Mouse (Mus musculus) c-Kit-positive CD71-negative TER-119-negative erythroid progenitor cells, embryonic 14.5 days (primary cell): Measurements from ENCODE around the gene Tpp1.

Source experiments
- DNase-seq: peaks from one replicate; pipeline ENCODE4 v3.0.0-alpha.2; 2013; ENCODE audit warnings: low read depth

Tpp1 gene

DNA sequence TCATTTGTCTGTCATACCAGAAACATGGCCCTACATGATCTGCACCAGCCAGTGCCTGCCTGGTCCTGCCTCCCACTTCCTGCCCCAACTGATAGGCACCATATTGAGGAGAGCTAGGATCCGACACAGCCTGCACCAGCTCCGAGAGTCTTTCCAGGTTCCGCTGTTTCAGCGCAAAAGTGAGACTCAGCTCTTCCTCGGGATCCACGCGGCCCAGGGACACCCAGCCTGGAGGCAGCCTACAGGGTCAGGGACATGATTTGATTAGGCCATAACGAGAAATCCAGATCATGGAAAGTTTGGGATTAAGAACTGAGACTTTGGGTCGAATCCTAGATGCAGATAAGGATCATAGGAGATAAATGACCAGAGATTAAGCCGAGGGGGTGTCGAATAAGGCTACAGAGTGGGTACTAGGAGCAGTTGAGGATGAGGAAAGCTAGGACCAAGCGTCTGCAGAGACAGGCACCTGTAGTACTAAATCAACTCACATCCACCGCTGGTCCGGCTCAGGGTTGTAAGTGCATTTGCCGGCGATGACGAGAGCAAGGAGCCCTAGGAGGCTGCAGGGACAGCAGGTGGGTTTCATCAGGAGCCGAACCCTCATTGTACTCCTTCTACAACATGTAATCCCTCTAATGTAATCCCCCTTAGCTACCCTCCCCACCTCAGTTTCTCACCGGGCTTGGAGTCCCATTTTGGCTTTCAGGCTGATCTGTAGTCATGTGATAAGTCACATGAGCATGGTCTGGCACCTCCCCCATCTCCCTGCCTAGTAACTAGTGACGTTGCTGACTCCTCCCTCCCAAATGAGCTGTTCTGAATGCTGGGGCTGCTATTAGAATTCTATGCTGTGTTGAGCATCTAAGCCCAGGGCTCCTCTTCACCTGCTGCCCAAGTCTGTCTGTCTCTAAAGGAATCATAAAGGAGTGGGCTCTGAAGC lies at the start of gene Tpp1:
TSS of gene Tpp1 (minus strand) at position 745 of the 943 bp plus-strand sequence.
- peak; percentile 89 for DNase-seq

DNA sequence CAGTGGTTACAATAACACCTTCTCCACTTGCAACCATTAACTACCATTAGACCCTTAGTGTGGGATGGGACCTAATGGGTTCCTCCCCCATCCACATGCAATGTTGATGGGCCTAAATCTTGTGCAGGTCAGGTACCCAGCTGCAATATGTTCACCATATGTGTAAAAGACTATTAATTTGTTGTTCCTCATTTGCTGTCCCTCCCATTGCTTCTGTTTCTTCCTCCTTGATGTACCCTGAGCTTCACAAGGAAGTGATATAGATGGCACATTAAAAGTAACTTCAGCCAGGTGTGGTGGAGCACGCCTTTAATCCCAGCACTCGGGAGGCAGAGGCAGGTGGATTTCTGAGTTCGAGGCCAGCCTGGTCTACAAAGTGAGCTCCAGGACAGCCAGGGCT lies 44.9 kb upstream of the Tpp1 start:
- no peak for DNase-seq

DNA sequence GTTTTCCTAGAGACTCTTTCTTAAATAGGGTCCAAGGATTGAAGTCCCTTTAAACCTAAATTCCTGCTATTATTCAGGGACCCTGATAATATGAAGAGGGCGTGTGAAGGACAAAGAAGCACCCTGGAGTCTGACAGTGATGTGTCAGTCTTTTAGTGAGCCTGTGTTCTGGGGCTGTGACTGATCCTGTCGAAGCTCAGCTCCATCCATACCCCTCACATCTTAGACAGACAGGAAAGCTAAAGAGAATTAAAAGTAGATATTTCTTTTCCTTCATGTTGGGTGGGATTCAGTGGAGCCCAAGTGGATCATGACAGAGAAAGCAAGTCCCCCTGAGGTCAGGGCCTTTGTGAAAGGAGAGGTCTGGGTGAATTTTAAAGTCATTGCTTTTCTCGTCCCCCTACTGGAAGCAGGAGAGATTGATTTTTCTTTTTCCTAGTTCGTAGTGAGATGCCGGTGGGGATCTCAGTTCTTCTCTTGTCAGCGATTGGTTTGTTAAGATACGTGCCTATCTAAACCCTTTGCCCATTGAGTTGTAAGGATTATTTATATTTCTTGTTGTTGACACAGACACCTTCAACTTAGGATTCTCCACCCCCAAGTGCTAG lies 43.8 kb upstream of the Tpp1 start:
- DNase-seq: no peak

DNA sequence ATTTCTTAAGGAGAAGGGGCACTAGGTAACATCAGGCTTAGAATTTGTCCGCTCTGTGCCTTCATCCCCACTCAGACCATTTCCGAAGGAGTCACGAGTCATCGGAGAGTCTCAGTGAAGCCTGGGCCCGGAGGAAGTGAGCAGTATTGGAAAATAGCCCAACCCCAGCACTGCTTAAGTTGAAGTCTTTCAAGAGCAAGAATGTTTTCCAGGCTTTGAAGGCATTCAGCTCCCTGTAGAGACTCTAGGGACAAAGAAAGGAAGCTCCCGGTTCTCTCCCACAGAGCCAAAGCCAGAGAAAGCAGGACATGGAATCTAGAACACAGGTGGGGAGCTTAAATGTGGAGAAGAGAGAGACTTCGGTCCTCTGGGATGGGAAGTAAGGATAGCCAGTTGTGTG lies 41.7 kb upstream of the Tpp1 start:
- DNase-seq: no peak

DNA sequence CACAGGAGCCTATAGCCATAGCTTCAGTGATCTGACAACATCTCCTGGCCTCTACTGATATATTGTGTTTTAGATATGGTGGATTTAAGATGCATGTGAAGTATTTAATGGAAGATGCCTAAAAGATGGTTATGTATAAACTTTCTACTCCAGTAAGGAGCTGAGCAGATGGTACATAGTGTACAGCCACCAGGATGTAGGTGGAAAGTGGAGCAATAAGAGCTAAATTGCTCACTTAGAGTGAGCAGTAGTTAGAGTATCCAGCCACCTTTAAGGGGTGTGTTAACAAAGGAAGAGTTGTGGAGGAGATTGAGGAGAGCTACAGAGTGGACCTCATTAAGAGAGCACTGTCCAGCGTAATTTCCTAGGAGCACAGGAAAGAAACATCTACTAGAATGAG lies 39.1 kb upstream of the Tpp1 start:
- no peak for DNase-seq

DNA sequence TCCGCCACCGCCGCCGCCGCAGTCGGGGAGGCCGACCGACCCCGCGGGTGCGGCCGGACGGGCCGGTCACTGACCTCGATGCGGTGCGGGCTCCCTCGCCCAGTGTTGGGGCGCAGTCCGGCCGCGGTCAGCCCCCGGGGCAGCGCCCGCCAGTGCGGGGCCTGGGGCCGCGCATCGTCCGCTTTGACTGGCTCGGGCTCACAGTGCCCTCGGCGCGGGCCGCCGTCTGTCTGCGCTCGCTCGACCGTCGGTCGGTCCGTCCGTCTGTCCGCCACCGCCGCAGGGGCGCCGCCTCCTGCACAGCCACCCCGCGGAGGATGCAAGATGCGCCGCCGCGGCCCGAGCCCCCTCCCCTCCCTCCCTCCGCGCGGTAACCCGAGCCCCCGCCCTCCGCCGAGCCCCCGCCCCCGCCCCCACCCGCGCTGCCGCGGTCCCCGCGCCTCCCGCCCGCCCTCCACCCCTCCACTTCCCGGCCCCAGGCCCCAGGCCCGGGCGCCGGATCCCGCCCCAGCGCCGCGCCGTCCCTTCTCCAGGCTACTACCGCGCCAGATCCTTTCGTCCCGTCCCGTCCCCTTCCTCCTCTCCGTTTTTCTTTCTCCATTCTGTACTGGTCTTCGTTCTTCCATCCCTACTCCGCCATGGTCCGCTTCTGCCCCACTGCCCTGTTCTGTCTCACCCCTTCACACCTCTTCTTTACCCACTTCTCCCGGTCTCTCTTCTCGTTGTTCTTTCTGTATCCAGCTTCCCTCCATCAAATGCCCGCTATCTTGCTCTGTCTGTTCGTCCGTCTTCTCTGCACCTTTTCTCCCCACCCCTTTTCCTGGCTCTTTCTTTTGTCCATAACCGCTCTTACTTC lies 35.5 kb upstream of the Tpp1 start, which contains the start of gene Dchs1:
TSS of gene Dchs1 (minus strand) at position 370 of the 856 bp plus-strand sequence.
- DNase-seq: no peak

DNA sequence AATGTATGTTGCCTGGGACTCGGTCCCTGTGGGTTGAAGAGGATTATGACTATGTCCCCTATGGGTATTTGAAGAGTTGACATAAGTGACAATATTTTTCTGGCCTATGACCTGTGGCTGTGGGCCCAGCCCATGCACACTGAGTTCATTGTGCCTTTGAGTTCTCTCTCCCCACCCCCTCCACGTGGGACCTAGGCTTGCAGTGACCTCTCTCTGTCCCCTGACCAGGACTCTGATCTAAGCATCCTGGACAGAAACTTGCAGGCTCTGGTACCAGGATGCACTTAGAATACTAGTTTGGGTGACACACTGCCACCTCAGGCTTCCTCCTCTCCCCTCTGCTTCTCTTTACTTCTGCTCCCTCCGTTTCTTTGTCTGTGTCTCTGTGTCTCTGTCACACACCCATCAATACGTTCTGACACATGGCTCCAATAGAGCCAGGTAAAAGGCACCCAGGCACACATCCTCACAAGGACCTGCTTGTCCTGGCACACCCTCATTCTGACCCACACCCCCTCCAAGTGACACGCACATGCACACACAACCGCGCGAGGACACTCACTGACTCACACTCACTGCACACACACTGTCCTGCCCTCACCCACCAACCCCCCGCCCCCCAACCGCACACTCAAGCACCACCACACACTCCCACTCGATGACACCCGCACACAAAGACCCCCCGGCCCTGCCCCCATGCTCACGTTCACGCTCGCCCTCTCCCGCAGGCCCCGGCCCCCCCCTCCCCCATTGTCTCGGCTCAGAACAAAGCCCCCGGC lies 34.7 kb upstream of the Tpp1 start:
- no peak for DNase-seq

DNA sequence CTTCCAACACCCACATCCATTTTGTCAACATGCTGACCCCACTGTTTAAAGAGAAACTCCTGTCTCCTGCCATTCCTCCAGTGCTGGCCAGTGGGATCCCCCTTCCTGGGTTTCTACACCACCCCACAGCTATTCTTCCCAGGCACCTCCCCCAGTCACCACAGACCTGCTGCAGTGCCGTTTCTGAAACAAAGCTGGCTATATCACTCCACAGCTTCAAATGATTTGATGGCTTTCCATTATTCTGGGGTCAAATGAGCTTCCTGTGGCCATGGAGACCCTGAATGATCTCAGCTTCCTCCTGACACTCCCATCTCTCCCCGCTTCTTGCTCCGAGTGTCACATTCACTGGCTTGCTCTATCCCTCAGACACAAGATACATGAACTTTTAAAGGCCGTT lies 32.5 kb upstream of the Tpp1 start:
- DNase-seq: no peak

DNA sequence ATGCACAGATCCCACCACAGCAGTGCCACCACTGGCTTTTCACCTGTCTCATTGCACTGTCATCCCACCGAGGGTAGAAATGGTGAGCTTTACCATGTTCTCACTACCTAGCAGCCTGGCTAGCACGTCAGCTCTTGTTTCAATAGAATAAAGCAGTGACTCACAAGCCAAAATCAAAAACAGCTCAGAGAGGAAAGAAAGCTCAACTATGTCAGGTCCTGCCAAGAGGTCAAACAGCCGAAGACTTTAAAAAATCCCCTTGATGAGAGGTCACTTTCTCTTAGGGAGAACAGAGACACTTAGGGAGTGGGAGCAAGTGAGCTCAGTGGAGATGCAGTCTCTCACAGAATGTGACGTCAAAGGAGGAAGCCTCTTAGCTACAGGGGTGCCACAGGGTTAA lies 31.8 kb upstream of the Tpp1 start:
- DNase-seq: no peak

DNA sequence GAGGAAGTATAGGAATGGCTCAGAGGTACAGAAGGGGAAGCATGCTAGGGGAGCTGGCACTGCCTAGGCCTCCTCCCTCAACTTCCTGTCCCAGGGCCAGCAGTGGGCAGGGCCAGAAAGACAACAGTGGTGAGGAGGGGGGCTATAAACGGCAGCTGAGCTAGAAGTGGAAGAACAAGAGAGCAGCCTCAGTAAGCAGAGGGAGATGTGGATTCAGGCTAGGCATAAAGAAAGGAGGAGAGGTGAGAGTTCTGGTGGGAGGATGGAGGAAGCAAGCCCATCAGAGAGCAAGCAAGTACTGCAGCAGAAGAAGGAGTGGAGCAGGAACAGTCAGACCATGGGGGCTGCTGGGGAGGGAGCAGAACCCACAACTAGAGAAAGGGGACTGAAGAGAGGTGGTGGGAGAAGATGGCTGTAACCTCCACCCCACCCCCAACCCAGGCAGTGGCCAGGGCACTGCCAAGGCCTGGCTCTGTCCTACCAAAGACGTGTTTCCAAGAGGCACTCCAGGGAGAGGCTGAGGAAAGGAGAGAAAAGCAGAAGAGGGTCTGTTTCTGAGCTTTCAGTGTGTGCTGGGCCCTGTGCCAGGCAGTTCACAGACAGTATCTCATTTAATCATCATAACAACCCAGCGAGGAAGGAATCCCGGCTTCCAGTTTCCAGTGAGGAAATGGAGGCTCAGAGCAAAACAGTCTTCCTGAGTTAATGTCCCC lies 26.7 kb upstream of the Tpp1 start:
- DNase-seq: no peak

DNA sequence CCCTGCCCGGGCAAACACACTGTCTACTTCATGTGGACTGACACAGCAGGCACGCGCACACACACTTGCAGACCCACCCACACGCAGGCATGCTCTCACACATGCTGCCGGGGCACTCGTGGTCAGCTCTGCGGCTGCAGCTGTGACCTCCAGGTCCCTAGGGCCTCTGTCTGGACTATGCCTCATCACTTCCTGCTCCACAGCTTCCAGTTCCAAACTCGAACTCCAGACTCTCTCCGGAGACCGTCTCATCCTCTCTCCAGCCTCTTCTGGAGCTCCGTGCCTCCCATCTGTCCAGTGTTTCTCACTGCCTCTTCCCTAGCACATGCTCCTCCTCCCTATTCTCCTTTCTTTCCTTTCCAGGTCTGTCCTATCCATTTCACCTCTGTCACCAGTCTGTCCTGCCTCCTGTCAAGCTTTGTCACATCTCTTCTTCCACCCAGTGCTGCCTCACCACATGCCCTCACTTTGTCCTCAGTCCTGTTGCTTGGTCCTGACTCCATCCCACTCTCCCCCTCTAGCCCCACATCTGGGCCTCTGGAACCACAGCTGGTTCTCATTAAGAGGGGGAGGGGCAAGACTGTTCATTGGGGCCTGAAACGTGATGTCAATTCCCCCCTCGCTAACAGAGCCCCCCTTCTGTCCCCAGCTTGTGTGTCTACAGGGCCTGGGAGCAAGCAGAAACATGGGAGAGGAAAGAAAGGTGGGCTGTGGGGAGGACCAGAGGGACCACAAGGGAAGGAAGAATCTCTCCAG lies 25.9 kb upstream of the Tpp1 start:
- DNase-seq: no peak

DNA sequence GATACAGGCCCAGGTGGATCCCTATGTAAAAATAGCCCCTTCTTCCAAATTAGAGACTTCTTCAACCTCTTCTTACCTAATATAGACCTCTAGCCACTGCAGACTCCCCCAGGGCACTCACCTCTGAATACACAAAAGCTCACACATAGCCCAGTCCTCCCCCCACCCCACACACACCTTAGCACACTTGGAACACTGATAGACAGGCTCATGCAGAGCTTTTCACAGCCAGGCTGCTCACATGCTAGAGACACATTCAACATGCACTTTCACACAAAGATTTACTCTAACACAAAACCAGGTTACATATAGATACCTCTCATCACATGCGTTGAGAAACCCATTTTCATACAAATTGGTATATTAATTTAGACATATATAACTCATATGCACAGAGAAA lies 25.3 kb upstream of the Tpp1 start:
- DNase-seq: no peak

DNA sequence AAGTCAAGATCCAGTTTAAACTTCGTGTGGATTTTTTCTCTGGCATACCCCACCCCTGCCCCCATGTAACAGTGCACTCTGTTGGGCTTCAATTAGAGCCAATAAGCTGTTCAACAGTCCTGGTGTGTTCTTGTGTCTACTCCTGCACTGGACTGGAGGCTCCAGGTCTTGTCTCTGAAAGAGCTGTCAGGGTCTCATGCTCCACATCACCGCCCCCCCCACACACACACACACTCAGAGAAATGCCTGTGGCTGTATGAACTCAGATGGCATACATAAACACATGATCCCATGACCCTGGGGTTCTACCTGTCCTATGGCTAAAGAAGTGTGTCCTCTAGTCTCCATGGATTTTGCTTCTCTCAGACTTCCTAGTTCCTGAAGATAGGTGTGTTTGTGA lies 24.0 kb upstream of the Tpp1 start:
- no peak for DNase-seq

DNA sequence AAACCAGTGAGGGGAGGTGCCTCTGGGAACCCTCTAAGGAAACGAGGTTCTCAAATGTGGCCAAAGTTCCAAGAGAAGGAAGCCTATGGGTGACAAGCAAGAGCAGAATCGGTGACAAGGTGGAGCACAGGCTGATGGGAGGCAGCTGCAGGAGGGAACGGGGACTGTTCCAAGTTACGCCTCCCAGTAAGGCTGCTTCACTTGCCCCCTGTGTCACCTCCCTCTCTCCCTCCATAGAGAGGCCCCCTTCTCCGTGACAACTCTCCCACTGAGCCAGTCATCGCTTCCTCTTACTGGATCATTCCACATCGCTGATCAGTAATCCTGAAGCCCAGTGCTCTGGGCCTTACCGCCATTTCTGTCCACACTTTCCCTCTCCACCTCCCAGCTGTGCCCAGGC lies 22.6 kb upstream of the Tpp1 start:
- no peak for DNase-seq

DNA sequence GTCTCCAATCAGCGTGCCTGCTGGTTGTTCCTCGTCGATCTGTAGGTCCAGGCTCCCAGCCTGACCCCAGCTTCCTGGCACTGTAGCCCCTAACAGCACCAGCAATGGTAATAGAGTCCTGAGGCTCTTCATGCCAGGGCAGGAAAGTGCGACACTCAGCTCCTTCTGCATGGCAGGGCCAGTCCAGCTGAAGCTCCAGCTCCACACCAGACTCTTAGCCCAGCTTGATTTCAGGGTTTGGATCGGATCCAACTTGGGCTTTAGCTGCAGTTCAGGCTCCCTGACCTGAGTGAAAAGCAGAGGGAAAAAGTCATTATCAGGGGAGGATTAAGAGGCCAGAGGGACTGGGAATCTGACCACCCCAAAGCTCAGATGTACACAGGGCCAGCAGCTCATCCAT lies 21.0 kb upstream of the Tpp1 start:
- DNase-seq: no peak

DNA sequence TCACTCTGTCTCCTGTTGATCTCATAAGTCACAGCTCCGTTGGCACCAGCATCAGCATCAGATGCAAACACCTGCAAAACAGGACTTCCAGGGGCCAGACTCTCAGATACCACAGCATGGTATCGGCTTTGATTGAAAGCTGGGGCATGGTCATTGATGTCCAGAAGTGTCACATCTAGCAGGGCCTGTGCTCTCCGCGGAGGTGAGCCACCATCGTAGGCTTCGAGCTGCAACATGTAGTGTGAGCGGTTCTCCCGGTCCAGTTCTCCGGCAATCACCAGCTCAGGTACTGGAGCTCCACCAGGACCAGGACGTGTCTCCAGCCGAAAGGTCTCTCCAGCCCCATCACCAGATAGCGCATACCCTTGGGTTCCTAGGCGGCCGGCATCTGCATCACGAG lies 20.3 kb upstream of the Tpp1 start:
- no peak for DNase-seq

DNA sequence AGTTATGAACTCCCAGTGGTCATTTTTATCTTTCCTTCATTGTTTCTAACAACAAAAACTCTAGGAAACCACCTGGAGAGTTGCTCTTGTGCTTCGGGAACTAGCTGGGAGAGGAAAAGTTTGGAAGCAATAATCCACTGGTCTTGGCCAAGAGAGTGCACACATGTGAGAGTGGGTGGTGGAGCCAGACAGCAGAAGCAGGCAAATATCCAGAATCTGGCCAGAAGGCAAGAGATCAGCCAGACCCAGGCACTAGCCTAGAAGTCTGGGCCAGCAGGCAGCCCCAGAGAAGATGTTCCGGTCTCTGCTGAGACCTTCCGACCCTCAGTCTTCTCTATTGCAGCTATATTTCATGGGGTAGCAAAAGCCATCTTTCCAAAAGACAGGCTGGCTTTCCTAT lies 17.9 kb upstream of the Tpp1 start:
- DNase-seq: no peak

DNA sequence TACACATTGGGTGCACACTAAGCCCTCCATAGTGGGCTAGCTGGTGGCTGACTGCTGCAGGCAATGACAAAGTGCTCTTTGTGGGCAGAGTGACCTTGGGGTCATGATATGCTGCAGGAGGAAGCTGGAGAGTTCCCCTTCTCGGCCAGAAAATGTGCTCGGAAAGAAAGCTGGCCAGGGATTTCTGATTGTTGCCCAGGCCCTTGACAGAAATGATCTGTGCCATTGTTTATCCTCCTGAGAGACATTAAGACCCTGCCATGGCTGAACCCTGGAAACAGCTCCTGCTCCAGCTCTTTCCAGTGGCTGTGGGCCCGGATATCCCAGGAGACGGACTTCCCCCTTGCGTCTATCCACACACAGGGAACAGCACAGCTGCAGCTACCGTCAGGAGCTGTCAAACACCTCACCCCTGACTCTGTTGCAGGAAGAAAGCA lies 15.7 kb upstream of the Tpp1 start:
- no peak for DNase-seq

DNA sequence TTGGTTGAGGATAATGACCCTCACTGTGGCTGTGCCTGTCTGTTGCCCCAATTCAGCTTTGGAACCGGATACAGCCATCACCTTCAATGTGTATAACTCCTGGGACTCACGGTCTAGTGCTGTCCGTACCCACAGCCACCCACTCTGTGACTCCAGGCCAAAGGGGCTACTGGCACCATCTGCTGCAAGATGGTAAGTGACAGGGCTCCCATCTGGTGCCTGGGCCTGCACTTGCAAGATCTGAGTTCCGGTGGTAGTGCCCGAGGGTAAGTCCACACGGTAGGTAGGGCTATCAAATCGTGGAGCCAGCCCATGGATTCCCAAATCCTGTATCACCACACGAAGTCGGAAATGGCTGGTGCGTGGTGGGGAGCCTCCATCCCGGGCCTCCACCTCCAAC lies 12.3 kb upstream of the Tpp1 start:
- no peak for DNase-seq

DNA sequence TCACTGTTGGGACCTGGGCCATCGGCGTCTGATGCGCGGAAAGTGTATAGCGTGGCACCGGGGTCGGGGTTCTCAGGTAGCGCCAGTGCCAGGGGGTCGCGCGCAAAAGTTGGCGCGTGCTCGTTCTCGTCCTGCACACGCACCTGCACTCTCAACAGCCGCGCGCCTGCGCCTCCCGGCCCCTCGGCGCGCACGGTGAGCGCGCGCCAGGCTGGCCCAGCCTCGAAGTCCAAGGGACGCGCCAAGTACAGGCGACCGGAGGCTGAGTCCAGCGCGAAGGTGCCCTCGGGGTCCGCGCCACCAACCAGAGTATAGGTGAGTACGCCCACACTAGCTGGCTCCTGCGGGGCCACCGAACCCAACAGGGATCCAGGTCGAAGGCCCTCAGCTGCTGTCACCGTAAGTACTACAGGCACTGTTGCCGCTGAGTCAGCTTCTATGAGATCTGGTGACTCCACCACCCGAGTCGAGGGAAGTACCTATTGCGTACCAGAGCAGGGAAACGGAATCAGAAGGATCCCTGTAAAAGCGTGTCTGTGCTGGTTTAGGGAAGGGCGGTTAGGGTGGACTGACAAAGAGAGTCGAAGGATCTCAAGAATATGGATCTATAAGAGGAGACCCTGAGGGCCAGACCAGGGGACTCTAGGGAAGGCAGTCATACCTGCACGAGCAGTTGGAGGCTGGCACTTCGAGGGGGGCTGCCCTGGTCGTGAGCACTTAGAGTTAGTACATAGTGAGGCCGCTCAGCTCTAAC lies 10.7 kb upstream of the Tpp1 start:
- DNase-seq: no peak
